Mouse (Mus musculus) ES-Bruce4 (cell line): ENCODE results near the gene Gm38431. TPM values are rescaled to one million over a fixed set of nuclear protein-coding genes. Genes with fewer than 3 reads are reported as not detected.

Source experiments
- H3K27ac ChIP-seq: 2 replicates; pipeline ENCODE4 v1.5.1; 2012; ENCODE audit warnings: low read length, inconsistent platforms; ENCODE audit not compliant: insufficient read depth
- H3K27me3 ChIP-seq: 2 replicates; pipeline ENCODE4 v1.6.1; 2012; ENCODE audit warnings: mild to moderate bottlenecking, low read length, inconsistent platforms; ENCODE audit not compliant: control insufficient read depth, poor library complexity, insufficient read depth, severe bottlenecking
- H3K36me3 ChIP-seq: 2 replicates; pipeline ENCODE4 v1.6.1; 2012; ENCODE audit warnings: inconsistent platforms, mild to moderate bottlenecking, low read length, moderate library complexity; ENCODE audit not compliant: control insufficient read depth, poor library complexity, insufficient read depth, severe bottlenecking
- H3K4me1 ChIP-seq: one replicate; pipeline ENCODE4 v1.8.1; 2011; ENCODE audit warnings: low read length; ENCODE audit not compliant: control insufficient read depth, insufficient read depth
- H3K4me3 ChIP-seq: 2 replicates; pipeline ENCODE4 v1.5.1; 2011; ENCODE audit warnings: low read depth, mild to moderate bottlenecking, low read length
- H3K9ac ChIP-seq: 2 replicates; pipeline ENCODE4 v1.6.1; 2012; ENCODE audit warnings: low read depth, mild to moderate bottlenecking, inconsistent platforms; ENCODE audit not compliant: poor library complexity, severe bottlenecking
- H3K9me3 ChIP-seq: replicated peaks from 2 replicates; pipeline ENCODE4 v1.6.1; 2012; ENCODE audit warnings: mild to moderate bottlenecking, low read length, inconsistent platforms; ENCODE audit not compliant: control insufficient read depth, poor library complexity, insufficient read depth, severe bottlenecking
- CTCF ChIP-seq: IDR thresholded peaks from one replicate; pipeline ENCODE4 v1.8.1; 2011; ENCODE audit warnings: low read depth, low read length
- EP300 ChIP-seq: IDR thresholded peaks from 2 replicates; pipeline ENCODE4 v1.6.1; 2011; ENCODE audit warnings: low read depth, low read length; ENCODE audit not compliant: insufficient read depth
- POLR2A ChIP-seq: IDR thresholded peaks from one replicate; pipeline ENCODE4 v1.8.1; 2011; ENCODE audit warnings: low read length; ENCODE audit not compliant: insufficient read depth
- polyA plus RNA-seq: library from polyadenylated mRNA; stranded (reverse); fragments of >200 nt; gene quantifications from 2 replicates; pipeline ENCODE4 v1.2.4, GENCODE M21; 2011; ENCODE audit warnings: low read depth; ENCODE audit not compliant: missing spikeins, insufficient read depth, insufficient read length

The Gm38431 gene
- 4.7 and 6.3 TPM in 2 replicates for polyA plus RNA-seq

DNA sequence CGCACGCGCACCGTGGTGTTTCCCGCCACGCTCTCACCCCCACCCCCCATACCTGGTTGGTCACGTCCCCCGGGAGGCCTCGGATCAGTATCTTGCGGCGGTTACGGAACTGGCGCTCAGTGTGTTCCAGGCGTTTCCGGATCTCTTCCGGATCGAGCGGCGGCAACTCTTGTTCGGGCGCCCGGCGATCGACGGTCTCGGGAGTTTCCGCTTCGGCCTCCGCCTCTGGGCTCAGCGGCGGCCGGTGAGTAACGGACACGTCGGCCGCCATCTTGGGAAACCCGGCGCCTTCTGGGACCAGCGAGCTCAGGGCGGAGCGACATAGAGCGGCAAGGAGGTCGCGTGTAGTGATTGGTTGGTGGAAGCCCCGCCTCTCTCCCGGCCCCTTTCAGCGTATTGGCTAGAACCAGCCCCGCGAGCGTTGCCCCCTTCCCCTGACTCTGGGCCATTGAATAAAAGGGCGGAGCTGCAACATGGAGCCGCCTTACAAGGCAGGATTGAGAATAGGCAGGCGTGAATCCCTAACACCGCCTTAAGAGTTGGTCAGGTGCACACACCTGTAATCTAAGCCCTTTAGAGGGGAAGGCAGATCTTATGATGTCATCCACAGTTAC is at the start of gene Gm38431, which contains the start of gene Raver1:
Gene Gm38431, minus strand, starts transcription at position 291 of the 614 bp plus-strand sequence.
Gene Raver1, minus strand, starts transcription at position 302 of the 614 bp plus-strand sequence.
- TF ChIP-seq EP300 (0 out of 2 replicates have a peak, but pooled peaks have one; percentile 28), POLR2A (peak; percentile 96), CTCF (no peak)
- Histone ChIP-seq H3K27me3 (no peaks in the 10 kb centered on the region), H3K9me3 (no peaks in the 10 kb centered on the region)

DNA sequence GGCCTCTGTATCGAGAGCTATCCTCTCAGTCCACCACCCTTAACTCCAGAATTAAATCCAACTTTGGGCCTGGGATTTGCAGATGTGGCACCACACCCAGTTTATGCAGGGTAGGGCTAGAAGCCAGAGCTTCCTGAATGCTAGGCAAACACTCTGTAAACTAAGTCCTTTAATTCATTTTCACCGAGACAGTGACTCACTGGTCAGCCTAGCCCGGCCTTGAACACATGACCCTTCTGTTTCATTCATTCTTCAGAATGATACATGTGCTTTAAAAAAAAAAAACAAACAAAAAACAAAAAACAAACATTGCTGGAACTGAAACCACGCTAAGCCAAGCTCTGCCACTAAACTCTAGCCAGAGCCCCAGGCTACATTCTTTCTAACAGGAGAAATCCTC is 46.6 kb upstream of the Gm38431 start:
- Histone ChIP-seq H3K4me3 (no peak overlapping the region), H3K36me3 (peaks cover 25% of the 10 kb centered on the region), H3K27ac (no peak overlapping the region), H3K4me1 (no peaks in the 10 kb centered on the region), H3K9me3 (no peaks in the 10 kb centered on the region), H3K9ac (no peak overlapping the region), H3K27me3 (no peaks in the 10 kb centered on the region)
- no peak for TF ChIP-seq CTCF
- no peak for TF ChIP-seq EP300
- no peak for TF ChIP-seq POLR2A

More for the DNA sequence above, at the start of gene Gm38431, which contains the start of gene Raver1:
- Histone ChIP-seq H3K36me3 (peaks cover 29% of the 10 kb centered on the region), H3K4me1 (peaks cover 2% of the 10 kb centered on the region), H3K27ac (peak within 1 kb of the TSS; percentile 53), H3K4me3 (peak within 1 kb of the TSS; percentile 92), H3K9ac (peak within 1 kb of the TSS; percentile 92)

DNA sequence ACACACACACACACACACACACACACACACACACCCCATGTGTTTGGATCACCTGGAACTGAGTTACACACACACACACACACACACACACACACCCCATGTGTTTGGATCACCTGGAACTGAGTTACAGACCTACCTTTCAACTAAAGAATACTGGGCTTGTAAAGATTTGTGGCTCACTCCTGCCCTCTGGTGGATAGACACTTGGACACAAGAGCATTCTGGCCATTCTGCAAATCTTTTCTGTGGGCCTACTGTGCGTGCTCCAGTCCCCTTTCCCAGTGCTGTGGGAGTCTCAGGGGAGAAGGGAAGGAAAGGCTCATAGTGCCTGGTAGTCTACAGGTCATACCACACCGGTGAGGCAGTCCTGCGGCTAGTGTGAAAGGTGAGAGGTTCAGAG is 45.4 kb upstream of the Gm38431 start:
- H3K36me3 ChIP-seq, result peaks cover 25% of the 10 kb centered on the region
- H3K9ac ChIP-seq, result no peak overlapping the region
- no peaks in the 10 kb centered on the region for H3K27me3 ChIP-seq
- TF ChIP-seq POLR2A (no peak), CTCF (peak; percentile 44)
- H3K4me3 ChIP-seq, result no peak overlapping the region
- H3K27ac ChIP-seq, result no peak overlapping the region
- no peaks in the 10 kb centered on the region for H3K9me3 ChIP-seq
- H3K4me1 ChIP-seq, result no peaks in the 10 kb centered on the region

DNA sequence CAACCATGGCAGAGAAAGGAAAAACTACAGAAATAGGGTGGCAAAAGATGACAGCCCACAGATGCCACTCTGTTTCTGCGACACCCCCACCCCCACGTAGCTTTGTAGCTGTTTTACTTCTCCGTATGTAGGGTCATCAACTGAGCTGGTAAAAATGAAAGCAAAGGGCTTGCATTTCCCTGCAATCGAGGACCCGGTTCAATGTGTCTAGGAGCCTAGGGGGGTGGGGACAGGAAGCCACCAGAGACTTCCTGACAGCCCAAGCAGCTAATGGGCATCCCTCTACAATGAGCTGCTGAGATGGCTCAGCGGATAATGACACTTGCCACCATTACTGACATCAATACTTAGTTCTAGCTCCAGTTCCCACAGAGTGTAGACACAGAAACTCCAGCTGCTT is 44.6 kb upstream of the Gm38431 start:
- Histone ChIP-seq H3K4me1 (no peaks in the 10 kb centered on the region), H3K36me3 (peaks cover 20% of the 10 kb centered on the region), H3K27ac (no peak overlapping the region), H3K4me3 (no peak overlapping the region), H3K9me3 (no peaks in the 10 kb centered on the region), H3K9ac (no peak overlapping the region), H3K27me3 (no peaks in the 10 kb centered on the region)
- no peak for TF ChIP-seq CTCF
- no peak for TF ChIP-seq EP300
- TF ChIP-seq POLR2A, result no peak

DNA sequence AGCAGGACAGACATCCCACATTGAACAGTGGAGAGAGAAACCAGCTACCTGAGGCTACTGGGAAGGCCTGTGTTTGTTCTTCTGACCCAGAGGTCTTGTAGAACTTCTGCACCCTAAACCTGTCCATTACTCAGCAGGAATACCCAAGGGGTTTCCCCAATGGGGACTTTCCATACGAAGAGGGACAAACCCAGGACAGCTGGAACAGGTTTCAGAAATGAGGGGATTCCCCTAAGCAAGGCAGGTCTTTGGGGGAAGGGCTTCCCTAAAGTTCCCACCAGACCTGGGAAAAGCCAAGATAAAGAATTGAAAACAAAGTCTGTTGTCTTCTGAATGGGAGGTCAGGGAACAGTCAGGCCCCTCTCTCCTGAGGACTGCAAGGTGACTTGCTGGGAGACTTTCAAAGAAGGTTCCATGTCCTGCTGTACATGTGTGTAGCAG is 44.2 kb upstream of the Gm38431 start:
- Histone ChIP-seq H3K4me1 (no peaks in the 10 kb centered on the region), H3K9me3 (no peaks in the 10 kb centered on the region), H3K27me3 (no peaks in the 10 kb centered on the region), H3K4me3 (no peak overlapping the region), H3K27ac (no peak overlapping the region), H3K9ac (no peak overlapping the region), H3K36me3 (peaks cover 16% of the 10 kb centered on the region)
- TF ChIP-seq CTCF, result no peak
- TF ChIP-seq EP300, result no peak
- TF ChIP-seq POLR2A, result no peak

DNA sequence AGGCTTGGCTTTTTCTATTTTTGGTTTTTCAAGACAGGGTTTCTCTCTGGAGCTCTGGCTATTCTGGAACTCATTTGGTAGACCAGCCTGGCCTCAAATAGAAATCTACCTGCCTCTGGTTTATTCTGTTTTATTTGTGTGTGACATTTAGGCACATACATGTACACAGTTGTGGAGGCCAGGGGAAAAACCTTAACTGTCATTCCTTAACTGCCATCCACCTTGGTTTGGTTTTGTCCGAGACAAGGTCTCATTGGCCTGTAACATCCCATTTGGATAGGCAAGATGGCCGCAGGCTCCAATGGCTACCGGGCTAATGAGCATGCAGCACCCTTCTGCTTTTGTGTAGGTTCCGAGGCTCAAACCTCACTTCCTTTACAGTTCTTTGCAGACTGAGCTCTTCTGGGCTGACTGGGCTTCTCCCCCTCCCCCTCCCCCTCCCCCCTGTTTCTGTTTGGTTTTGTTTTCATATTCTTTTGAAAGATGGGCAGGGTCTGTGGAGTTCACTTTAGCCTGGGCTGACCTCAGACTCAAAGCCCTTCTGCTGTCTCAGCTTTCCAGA is 43.6 kb upstream of the Gm38431 start:
- no peak for TF ChIP-seq CTCF
- TF ChIP-seq EP300, result no peak
- no peak for TF ChIP-seq POLR2A
- no peaks in the 10 kb centered on the region for H3K9me3 ChIP-seq
- peaks cover 10% of the 10 kb centered on the region for H3K36me3 ChIP-seq
- H3K4me3 ChIP-seq, result no peak overlapping the region
- H3K27ac ChIP-seq, result no peak overlapping the region
- no peak overlapping the region for H3K9ac ChIP-seq
- no peaks in the 10 kb centered on the region for H3K27me3 ChIP-seq
- no peaks in the 10 kb centered on the region for H3K4me1 ChIP-seq
